Mouse (Mus musculus) liver, postnatal 0 days (tissue): Measurements from ENCODE around the gene Gata2.

Source experiments
- CTCF ChIP-seq: sonication (generic); IDR thresholded peaks from 2 replicates; pipeline ENCODE4 v1.5.1; 2016; ENCODE audit warnings: antibody characterized with exemption, low read depth
- EP300 ChIP-seq: IDR thresholded peaks from 2 replicates; pipeline ENCODE4 v1.6.1; 2016; ENCODE audit warnings: antibody characterized with exemption, low read depth, mild to moderate bottlenecking

DNA sequence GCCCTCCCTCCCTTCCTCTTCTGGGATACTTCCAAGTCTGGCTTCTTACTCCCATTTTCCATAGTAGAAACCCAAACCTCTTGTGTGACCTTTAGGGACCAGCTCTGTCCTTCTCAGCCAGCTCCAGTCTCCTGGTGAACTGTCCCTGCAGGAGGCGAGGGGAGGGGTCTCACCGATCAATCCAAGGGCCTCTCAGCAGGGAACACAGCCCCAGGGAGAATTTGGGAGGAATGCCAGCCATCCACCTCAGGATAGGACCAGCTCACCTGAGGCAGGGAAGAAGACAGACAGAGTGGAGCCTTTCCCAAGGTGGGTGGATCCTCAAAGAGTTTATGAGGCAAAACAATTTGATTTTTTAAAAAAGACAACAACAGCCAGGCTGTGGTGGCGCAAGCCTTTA is 16.5 kb downstream of the Gata2 start:
- TF ChIP-seq EP300 = no peak
- TF ChIP-seq CTCF = no peak
